Mouse (Mus musculus) heart, postnatal 10 days (tissue): ENCODE data around the gene Ttyh3. TPM values are rescaled to one million over a fixed set of nuclear protein-coding genes. Genes with fewer than 3 reads are reported as not detected.
A peak's percentile ranks its signal among the peaks of the same experiment; 100 is the strongest.
"Not testable (repeated sequence)": the region's sequence is repeated elsewhere in the genome, so short reads cannot be mapped to it uniquely, and the experiment has no call there.

Experiments
- DNase-seq, 2 experiments: peaks; one replicate each; pipeline ENCODE4 v3.0.0; 2021
- intact Hi-C: fragments of 180-260 bp; cut with DNase I; formaldehyde crosslinking; loops from one replicate; pipeline ENCODE4 v1.15.1; 2025
- total RNA-seq, 2 experiments: library from RNA; stranded (reverse); gene quantifications; 2 replicates each; pipeline ENCODE4 v1.2.3; 2021

Gene Ttyh3
- total RNA-seq = 10 to 100 TPM; 58.4 to 61.4 TPM

DNA sequence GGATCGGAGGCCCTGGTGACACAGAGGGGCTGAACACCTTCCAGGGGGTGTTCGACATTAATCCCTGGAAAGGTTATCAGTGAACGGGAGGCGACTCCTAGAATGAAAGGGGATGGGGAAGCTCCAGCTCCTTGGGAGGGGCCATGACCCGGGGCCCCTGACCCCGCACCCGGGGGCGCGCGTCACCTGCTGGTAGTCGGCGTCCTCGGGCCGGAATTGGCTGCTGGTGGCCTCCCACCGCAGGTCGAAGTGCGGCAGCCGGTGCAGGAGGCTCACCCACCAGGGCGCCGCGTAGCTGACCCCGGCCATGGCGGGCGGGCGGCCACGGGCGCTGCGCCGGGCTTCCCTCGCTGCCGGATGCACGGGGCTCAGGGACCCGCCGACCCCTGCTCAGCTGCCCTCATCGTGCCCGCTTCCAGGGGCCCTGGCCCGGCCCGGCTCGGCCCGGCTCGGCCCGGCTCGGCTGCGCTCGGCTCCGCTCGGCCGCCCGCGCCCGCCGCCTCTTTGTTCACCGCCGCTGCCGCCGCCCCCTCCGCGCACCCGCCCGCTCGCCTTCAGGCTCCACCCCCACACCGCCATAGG, at the start of gene Ttyh3:
Ttyh3 (minus strand) TSS at position 513 of the 582 bp plus-strand sequence.
- intact Hi-C loops = no loop called here
- no peak for DNase-seq

DNA sequence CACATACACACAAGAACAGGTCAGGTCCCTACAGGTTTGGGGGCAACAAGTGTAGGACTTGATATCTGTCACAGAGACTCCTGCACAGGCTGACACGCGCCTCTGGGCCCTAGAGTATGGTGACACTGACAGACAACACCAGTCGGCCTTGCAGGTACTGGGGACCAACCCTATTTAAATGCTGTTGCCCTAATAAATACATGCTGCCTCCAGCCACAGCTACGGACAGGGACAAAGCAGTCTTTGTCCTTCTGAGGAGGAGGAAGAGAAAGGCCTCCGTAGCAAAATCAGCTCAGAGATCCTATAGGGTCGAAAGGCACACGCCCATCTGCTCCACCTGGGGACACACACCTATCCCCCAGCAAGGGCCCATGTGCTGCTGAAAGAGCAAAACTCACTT, 47.2 kb upstream of the Ttyh3 start:
- intact Hi-C loops = no loop called here
- no peak for DNase-seq

DNA sequence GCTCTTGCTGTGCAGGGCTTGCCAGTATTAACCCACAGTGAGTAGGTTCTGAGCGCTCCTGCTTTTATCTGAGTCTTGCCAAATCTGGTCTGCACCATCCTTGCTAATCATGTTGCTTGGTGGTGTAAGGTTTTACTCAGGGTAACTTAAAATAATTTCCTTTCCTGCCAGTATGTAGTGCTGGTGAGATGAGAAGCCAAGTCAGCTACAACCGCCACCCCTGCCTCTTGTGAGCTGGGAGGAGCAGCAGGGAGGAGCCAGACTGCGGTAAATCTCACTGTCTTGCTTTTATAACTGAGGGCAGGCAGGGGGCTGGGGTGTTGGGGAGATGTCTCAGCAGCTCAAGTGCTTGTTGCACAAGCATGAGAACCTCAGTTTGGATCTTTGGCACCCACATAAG, 39.6 kb upstream of the Ttyh3 start:
- no peak for DNase-seq
- intact Hi-C loops = loop anchor here (5.0 kb wide), 1 partner anchor 151 kb away; no protein-coding TSS in a partner anchor

DNA sequence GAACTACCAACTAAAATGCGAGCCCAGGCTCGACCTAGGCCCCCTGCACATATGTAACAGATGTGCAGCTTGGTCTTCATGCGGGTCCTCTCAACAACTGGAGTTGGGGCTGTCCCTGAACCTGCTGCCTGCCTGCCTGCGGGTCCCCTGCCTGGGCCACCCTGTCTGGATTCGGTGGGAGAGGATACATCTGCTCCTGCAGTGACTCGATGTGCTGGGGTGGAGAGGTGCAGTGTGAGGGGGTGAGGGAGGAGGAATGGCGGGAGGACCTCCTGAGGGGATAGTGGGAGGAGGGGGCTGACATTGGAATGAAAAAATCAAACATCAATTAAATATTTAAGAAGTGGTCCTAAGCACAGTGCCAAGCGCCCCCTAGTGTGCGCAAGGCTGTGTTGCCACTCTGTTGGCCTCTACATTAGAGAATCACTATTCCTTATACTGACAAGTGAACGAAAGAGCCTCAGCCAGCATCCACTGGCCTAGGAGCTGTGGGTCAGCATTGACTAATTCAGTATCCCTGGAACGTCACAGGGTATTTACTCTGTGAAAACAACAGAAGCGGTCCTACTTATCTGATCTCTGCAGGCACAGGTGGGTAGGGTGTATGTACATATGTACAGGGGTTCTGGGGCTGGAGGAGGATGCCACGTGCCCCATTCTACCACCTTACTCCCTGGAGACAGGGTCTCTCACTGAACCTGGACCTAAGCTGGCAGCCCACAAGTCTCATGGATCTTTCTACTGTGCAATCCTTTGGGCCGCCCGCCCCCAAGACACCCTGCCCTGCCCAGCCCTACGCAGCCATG, 35.7 kb upstream of the Ttyh3 start:
- peak; percentile 41 to 63 for DNase-seq
- intact Hi-C loops = loop anchor here (5.0 kb wide), 1 partner anchor 147 kb away; no protein-coding TSS in a partner anchor

DNA sequence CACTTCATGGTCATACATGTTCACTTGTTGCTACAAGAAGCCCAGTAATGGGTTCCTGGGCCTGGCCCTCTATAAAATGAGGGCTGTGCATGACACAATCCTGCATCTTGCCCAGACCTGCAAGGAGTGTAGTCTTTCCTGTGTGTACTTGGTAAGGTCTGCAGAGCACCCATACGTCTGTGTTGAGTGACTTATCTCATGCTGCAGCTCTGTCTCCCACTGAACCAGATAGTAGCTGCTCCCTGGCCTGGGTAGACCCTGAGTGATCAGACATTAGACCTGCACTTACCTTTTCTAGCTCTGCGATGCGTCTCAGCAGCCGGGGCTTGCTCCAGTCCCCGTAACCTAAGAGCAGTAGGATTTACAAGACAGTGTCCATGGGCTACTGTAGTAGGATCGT, 33.3 kb upstream of the Ttyh3 start:
- DNase-seq = no peak
- intact Hi-C loops = no loop called here

DNA sequence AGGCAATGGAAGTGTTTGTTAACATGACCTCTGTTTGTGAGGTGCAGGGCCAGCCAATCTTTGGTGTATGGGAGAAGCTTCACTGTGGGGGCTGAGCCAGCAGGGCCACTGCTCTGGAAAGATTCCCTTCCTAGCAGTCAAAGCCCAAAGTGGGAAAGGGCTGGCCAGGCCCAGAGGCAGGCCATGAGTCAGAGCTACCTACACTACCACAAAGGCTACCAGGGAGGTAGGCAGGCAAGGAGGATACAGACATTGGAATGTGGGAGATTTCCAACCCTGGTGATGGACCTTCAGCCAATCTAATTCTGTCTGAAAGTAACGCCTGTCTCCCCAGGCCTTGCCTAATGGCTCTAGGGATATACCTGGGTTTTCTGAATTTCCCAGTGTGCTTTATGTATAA, 32.1 kb upstream of the Ttyh3 start:
- intact Hi-C loops = no loop called here

DNA sequence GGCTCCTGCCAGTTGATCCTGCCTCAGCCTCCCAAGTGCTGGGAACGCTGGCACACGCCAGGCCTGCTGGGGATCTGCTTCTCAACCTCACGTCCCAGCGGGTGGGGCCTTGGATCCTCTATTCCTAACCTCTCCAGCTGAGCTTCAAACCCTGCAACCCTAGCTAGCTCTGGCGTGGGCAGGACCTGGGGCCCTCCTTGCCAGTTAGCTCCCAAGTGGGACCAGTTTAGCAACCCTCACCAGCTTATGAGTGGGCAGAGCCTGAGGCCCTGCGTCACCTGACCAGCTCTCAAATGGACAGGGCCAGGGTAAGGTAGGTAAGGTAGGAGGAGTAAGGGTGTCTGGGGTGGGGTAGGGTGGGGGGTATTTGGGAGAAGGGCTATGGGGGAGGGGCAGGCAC, 31.2 kb upstream of the Ttyh3 start:
- no peak for DNase-seq
- intact Hi-C loops = no loop called here

More for the DNA sequence above, 32.1 kb upstream of the Ttyh3 start:
- no peak for DNase-seq

DNA sequence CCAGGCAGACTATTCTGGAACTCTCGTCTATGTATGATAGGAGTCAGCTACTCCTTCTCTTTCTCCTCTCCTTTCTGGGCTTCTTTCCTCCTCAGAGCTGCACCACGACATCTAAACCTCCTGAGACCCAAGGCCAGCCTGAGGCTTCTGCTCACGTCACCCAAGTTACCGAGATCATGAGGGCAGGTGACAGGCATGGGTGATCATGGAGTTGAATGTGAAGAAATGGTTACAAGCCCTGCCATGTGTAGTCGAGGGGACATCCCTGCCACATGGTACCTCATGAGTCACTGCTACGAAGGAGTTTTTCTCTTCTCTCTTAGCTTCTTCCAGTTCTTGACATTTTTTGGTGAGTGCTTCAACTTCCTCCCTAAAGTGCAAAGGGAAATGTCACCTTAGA, 28.3 kb upstream of the Ttyh3 start:
- no peak for DNase-seq
- intact Hi-C loops = no loop called here

DNA sequence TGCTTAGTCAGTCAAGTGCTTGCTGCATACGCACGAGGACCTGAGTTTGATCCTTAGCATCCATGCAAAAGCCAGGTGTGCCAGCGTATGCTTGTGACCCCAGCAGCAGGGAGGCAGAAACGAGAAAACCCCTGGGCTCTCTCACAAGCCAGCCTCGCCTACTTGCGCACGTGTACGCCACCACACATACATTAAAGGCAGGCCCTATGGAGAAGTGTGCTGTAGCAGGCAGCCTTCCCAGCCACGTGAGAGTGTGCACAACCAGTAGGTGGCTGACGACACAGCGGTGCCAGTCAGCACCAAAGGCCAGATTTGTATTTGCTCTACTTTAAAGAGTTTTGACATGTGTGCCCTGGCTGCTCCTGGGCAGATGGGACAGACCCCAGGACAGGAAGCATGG, 26.8 kb upstream of the Ttyh3 start:
- intact Hi-C loops = no loop called here
- no peak for DNase-seq

DNA sequence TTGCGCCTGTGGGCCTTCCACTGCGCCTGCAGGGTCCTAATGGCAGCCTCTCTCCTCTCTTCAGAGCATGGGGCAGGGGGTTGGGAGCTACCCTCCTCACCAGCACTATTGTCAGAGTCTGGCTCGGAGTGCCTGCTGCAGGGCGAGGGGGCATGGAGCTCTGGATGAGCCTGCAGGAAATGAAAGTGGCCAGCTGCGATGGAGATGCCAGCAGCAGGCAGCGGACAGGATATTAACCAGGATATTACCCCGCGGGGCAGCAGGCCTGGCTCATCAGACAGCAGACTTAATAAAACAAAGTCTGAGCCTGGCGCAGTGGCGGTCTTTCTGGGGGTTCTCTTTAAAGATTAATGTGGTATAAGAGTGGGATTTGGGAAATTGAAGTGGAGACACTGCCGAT, 26.2 kb upstream of the Ttyh3 start:
- DNase-seq = no peak
- intact Hi-C loops = no loop called here

DNA sequence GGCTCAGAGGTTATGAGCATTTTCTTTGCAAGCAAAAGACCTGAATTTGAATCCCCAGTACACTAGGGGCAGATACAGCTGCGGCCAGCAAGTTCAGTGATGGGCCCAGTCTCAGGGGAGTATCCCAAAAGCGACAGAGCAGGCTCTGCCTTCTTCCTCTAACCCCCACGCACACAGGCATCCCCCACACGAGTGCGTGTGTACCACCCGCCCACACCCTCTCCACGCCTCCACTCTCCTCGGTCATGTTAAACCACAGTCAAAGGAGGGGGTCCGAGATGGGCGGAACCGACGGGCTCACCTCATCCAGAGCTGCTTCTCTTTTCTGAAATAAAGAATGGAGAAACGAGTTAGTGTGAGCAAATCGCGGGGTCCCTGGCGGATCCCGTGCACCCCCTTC, 25.2 kb upstream of the Ttyh3 start:
- intact Hi-C loops = no loop called here
- no peak for DNase-seq

DNA sequence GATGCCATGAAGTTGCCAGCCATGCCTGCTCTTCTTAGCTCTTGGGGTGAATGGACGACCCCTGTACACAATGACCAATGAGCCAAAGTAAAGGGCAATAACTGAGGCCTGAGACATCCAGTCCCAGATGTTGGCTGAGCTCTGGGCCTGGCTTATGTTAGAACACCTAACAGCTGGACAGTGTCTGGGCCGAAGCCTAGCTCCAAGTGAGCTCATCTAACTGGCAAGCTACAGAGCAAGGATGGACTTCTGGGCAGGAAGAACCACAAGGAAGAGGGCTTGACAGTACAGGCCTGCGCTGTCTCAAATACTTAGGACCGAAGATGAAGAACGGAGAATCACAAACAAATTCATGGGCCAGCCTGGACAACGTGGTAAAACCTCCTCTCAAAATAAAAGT, 23.8 kb upstream of the Ttyh3 start:
- peak; percentile 59 for DNase-seq
- intact Hi-C loops = not testable (repeated sequence)

DNA sequence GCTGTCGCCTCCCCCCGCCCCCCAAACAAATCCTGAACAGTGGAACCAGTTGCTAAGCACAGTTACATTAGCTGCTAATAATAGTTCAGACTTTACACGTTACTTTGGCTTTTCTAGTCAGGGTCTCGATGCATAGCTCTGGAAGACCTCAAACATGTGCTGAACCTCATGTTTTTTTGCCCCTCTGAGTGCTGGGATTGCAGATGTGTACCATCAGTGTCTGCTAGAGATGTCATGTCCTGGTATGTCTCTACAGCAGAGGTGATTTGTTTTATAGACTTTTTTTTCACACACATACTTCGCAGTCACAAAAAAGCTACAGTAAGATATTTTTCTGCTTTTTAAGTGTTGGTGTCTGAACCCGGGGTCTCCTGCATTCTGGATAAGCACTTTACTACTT, 23.3 kb upstream of the Ttyh3 start:
- intact Hi-C loops = no loop called here
- no peak for DNase-seq

DNA sequence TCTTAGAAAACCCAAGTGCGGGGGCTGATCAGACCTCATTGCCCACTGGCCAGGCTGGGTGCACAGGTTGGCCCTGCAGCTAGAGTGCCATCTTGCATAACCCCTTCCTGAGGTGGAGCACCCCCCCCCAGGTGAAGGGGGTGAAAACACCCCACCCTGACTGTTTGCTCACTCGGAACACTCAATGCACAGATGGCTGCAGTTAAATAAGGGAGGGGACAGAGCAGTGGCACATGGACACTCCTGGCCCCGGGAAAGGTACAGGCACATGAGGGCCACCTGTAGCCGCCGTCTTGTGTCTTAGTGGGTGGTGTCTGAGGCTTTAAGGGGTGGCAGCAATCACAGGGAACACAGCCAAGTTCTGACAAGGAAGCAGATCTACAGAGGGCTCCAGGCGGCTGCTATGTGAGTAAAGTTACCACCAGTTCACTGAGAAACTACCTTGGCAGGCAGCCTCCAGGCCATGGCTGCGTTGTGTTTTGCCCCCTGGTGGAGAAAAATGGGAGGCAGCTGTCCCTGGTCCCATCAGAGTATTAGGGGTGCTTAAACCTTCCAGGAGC, 14.9 kb upstream of the Ttyh3 start:
- intact Hi-C loops = loop anchor here (1.0 to 5.0 kb wide), 2 partner anchors 36 to 123 kb away; no protein-coding TSS in a partner anchor
- peak; percentile 80 to 89 for DNase-seq

DNA sequence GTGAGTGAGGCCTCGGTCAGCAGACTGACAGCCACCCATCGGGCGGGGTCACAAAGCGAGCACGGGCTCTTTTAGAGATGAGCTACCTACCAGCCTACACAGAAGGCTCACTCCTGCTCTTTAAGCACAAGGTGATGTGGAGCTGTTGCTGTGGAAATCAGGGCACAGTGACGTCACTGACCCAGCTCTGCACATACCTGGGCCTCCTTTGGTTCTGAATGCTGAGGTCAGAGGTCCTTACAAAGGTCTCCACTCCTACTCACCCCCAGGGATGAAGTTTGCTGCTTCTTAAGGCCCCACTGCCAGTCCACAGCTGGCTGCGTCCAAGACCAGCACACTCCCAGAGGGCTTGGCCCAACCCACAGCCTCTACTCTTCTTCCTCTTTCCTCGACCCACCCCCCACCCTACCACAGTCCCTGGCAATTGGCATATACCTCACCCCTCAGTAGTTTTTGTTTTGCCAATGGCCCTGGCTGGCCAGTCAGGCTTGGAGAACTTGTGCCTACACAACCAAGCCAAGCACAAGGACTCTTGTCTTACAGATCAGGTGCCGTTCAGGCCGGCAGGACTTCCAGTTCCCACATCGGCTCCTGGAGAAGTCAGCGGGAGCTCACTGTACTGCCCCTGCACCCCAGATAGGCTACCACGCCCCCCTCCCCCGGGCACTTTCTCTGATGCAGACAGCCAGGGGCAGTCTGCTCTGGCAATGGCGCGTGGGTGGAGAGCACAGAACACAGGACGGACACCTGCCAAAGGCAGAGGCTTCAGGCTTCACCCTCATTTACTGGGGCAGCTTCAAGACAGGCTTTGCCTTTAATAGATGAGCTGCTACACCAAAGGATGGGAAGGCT, 14.1 kb upstream of the Ttyh3 start:
- DNase-seq = no peak

DNA sequence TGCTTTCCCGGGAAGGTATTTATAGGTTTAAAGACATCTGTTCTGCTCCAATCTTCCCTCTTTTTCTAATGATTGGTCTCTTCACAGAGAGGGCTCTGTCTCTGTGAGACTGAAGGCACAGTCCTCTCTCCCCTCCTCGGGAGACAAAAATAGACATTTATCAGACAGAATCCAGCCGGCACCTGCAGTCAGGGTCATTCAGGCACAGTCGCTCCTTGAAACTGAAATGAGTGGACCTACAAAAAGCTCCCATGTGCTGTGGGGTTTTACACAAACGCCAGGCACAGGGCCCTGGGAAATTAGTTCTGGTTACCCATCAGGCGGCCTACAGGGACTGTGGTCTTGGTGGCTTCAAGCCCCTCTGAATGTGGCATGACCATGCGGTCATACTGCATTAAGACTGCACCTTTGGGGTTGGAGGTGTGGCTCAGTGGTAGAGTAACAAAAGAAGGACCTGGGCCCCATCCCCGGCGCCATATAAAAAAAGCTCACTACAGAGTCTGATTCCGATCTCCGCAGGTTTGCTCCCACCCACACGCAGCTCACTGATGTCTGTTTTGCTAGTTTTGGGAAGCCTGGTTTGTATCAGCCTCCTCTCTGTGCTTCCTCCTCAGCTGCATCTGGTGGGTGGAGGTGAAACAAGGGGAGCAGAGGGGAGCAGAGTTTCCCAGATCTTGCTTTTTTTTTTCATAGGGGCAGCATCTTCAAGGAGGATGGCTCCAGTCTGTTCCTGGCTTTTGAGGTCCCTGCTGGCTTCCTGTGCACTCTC, 13.2 kb upstream of the Ttyh3 start:
- intact Hi-C loops = loop anchor here (5.0 kb wide), 1 partner anchor 35 kb away; no protein-coding TSS in a partner anchor
- DNase-seq = peak in 1 of 2 experiments; percentile 35

More for the DNA sequence above, 14.1 kb upstream of the Ttyh3 start:
- intact Hi-C loops = loop anchor here (5.0 kb wide), 1 partner anchor 36 kb away; no protein-coding TSS in a partner anchor

DNA sequence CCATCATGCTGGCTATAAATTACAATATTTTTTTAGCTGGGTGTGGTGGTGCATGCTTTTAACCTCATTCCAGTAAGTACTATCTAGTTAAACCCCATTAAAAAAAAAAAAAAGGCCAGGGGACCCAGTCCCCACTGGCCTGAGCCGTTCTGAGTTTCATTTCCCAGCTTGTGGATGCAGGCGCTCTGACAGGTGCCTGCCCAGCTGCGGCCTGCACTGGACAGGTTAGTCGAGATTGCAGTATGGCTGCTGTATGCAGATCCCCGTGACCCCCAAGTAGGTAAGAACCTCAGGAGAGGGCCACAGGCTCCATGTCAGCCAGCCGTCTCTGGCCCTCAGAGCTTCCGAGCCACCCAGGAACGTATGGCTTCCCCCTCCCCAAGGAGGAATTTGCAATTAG, 12.6 kb upstream of the Ttyh3 start:
- DNase-seq = no peak
- intact Hi-C loops = loop anchor here (5.0 kb wide), 1 partner anchor 34 kb away; no protein-coding TSS in a partner anchor

DNA sequence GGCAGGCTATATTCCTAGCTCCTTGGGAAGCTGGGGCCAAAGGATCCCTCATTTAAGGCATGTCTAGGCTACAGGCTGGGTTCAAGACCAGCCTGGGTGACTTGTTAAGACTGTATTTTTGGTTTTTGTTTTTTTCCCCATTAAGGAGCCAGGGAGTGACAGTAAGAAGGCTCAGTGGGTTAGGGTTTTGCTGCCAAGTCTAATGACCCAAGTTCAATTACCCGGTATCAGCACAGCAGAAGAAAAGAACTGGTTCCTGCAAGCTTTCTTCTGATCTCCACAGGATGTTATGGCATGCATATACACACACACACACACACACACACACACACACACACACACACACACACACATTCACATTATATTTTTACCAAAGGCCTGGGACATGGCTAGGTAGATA, 11.6 kb upstream of the Ttyh3 start:
- intact Hi-C loops = loop anchor here (5.0 kb wide), 1 partner anchor 33 kb away; no protein-coding TSS in a partner anchor

DNA sequence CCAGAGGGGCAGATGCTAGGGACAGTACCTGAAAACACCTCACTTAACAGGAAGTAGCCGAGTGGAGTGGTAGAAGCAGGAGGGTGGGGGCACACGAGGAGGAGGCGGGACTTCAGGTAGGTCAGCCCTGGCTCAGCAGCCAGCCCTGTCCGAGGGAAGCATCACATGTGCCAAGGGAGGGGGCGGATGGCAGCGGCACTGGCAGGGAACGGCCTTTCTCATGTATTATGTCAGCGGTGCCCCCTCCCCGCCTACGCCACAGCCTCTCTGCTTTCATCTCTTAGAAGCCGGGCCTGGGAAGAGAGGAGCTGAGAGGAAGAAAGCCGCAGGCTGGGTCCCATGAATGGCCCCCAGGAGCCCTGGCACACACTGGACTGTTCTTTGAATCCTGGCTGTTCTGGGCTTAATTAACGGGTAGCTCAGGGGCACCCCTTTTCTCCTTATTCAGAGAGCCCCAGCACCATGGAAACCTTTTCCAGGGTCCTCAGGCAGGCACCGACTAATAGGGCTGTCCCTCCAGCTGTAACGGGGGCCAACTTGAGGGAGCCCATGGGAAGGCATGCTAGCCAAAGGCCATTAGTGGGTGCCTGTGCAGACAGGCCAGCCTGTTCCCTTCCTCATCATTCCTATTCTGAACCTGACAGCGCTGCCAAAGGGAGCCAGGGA, 10.9 kb upstream of the Ttyh3 start:
- intact Hi-C loops = loop anchor here (5.0 kb wide), 1 partner anchor 32 kb away; no protein-coding TSS in a partner anchor
- DNase-seq = no peak

More for the DNA sequence above, 11.6 kb upstream of the Ttyh3 start:
- no peak for DNase-seq
